Mouse (Mus musculus): ENCODE measurements around the gene Dennd1a.

DNA sequence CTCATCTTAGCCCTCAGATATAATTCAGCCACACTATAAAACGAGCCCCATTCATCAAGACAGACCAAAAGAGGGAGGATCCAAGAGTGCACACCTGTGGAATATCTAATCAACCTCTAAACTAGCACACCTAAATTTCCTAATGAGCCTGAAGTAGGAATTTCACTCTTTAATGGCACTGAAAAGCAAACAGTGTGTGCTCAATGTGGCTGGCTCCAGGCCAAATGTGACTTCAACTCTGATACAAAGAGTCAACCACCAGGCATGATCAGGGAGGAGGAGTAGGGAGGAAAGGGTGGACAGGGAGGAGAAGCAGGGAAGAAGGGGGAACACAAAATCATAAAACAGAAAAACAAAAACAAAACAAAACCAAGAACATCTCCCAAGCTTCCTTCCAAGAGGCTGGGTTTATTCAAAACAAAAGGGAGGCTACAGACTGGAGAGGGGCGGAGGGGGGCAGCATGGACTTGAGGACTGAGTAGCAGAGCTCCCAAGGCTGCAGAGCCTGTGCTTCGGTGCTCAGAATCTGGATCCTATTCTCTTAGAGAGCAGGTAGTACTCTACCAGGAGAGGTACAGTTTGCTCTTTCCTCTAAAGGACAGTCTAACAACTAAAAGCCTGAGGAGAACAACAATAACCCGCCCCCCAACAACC lies 187.9 kb downstream of the Dennd1a start:
- TF ChIP-seq CTCF (IDR thresholded peaks at IDR 0.05; ENCODE audit: low read depth, low read length) (no peak), POLR2A (IDR thresholded peaks at IDR 0.05; ENCODE audit: extremely low read depth, insufficient read depth, low read length) (no peak)

Measured in liver, adult 2 months (tissue).